Mouse (Mus musculus): Measurements from ENCODE around the gene Zic5. TPM values are rescaled to one million over a fixed set of nuclear protein-coding genes. Genes with fewer than 3 reads are reported as not detected.

The Zic5 gene
- polyA plus RNA-seq (2014; fragmentation: Nextera tagmentation; extraction: Ambion mirVana) = 0.16 TPM in 1 of 2 replicates, not detected in the other

- WGBS = under 1% methylated on average over 57 of the region's 62 CpGs
- no peak within 1 kb of the TSS for H3K9ac ChIP-seq (ENCODE audit: low read depth, low read length)
- ATAC-seq (replicated peaks; ENCODE audit: low FRiP score) = peak; percentile 16; the same call in 1 of the 2 replicates
These were observed at the start of gene Zic5 for GRCm38 (mm10) chr14:122464763-122465741. Gene Zic5 (minus strand): TSS chr14:122465677.

GRCm38 (mm10) chr14:122513511-122514036, 48.1 kb upstream of the Zic5 start:
- Histone ChIP-seq H3K4me1 (replicated peaks; ENCODE audit: control insufficient read depth, insufficient read depth, low read length) (no peaks in the 10 kb centered on the region), H3K4me3 (ENCODE audit: low read depth, low read length) (no peak overlapping the region), H3K9ac (ENCODE audit: low read depth, low read length) (no peak overlapping the region), H3K36me3 (ENCODE audit: control insufficient read depth, insufficient read depth, low read length) (no peaks in the 10 kb centered on the region), H3K27me3 (replicated peaks; ENCODE audit: control insufficient read depth, insufficient read depth, low read length) (no peaks in the 10 kb centered on the region), H3K9me3 (ENCODE audit: control insufficient read depth, low read length) (no peaks in the 10 kb centered on the region), H3K27ac (ENCODE audit: low read depth, low read length) (no peak overlapping the region), H3K4me2 (no peak overlapping the region)
- ATAC-seq (replicated peaks; ENCODE audit: low FRiP score) (no peak), DNase-seq (ENCODE audit: low spot score) (no peak)
- 55% methylated on average over 1 of the region's 1 CpGs for WGBS

More at GRCm38 (mm10) chr14:122464763-122465741, at the start of gene Zic5:
- H3K4me3 ChIP-seq (ENCODE audit: low read depth, low read length) = peak within 1 kb of the TSS; percentile 57
- DNase-seq (ENCODE audit: low spot score) = peak; percentile 55
- H3K27ac ChIP-seq (ENCODE audit: low read depth, low read length) = no peak within 1 kb of the TSS
- H3K4me2 ChIP-seq = peak within 1 kb of the TSS; percentile 84
- no peaks in the 10 kb centered on the region for H3K9me3 ChIP-seq (ENCODE audit: control insufficient read depth, low read length)
- H3K36me3 ChIP-seq (ENCODE audit: control insufficient read depth, insufficient read depth, low read length) = no peaks in the 10 kb centered on the region
- H3K27me3 ChIP-seq (replicated peaks; ENCODE audit: control insufficient read depth, insufficient read depth, low read length) = peaks cover 93% of the 10 kb centered on the region
- H3K4me1 ChIP-seq (replicated peaks; ENCODE audit: control insufficient read depth, insufficient read depth, low read length) = peaks cover 7% of the 10 kb centered on the region; the same call in 1 of the 2 replicates

GRCm38 (mm10) chr14:122511519-122511918, 46.0 kb upstream of the Zic5 start:
- ATAC-seq (replicated peaks; ENCODE audit: low FRiP score) (no peak), DNase-seq (ENCODE audit: low spot score) (no peak)
- Histone ChIP-seq H3K9ac (ENCODE audit: low read depth, low read length) (no peak overlapping the region), H3K27ac (ENCODE audit: low read depth, low read length) (no peak overlapping the region), H3K27me3 (replicated peaks; ENCODE audit: control insufficient read depth, insufficient read depth, low read length) (no peaks in the 10 kb centered on the region), H3K4me1 (replicated peaks; ENCODE audit: control insufficient read depth, insufficient read depth, low read length) (no peaks in the 10 kb centered on the region), H3K36me3 (ENCODE audit: control insufficient read depth, insufficient read depth, low read length) (no peaks in the 10 kb centered on the region), H3K4me2 (no peak overlapping the region), H3K4me3 (ENCODE audit: low read depth, low read length) (no peak overlapping the region), H3K9me3 (ENCODE audit: control insufficient read depth, low read length) (no peaks in the 10 kb centered on the region)
- 51% methylated on average over 3 of the region's 3 CpGs for WGBS

- ATAC-seq (replicated peaks; ENCODE audit: low FRiP score) = no peak
- no peak for DNase-seq (ENCODE audit: low spot score)
- no peaks in the 10 kb centered on the region for H3K4me1 ChIP-seq (replicated peaks; ENCODE audit: control insufficient read depth, insufficient read depth, low read length)
- H3K36me3 ChIP-seq (ENCODE audit: control insufficient read depth, insufficient read depth, low read length) = no peaks in the 10 kb centered on the region
- no peak overlapping the region for H3K9ac ChIP-seq (ENCODE audit: low read depth, low read length)
- 29% methylated on average over 2 of the region's 2 CpGs for WGBS
- no peak overlapping the region for H3K4me2 ChIP-seq
- no peak overlapping the region for H3K4me3 ChIP-seq (ENCODE audit: low read depth, low read length)
- no peaks in the 10 kb centered on the region for H3K27me3 ChIP-seq (replicated peaks; ENCODE audit: control insufficient read depth, insufficient read depth, low read length)
- H3K9me3 ChIP-seq (ENCODE audit: control insufficient read depth, low read length) = no peaks in the 10 kb centered on the region
- H3K27ac ChIP-seq (ENCODE audit: low read depth, low read length) = no peak overlapping the region
These were observed 43.6 kb upstream of the Zic5 start for GRCm38 (mm10) chr14:122509058-122509457.

GRCm38 (mm10) chr14:122492015-122492414, 26.5 kb upstream of the Zic5 start:
- Histone ChIP-seq H3K9me3 (ENCODE audit: control insufficient read depth, low read length) (no peaks in the 10 kb centered on the region), H3K27me3 (replicated peaks; ENCODE audit: control insufficient read depth, insufficient read depth, low read length) (peaks cover 54% of the 10 kb centered on the region), H3K4me3 (ENCODE audit: low read depth, low read length) (no peak overlapping the region), H3K9ac (ENCODE audit: low read depth, low read length) (no peak overlapping the region), H3K36me3 (ENCODE audit: control insufficient read depth, insufficient read depth, low read length) (no peaks in the 10 kb centered on the region), H3K4me2 (no peak overlapping the region), H3K27ac (ENCODE audit: low read depth, low read length) (no peak overlapping the region), H3K4me1 (replicated peaks; ENCODE audit: control insufficient read depth, insufficient read depth, low read length) (0 out of 2 replicates have a peak, but pooled peaks cover 2% of the 10 kb centered on the region)
- no peak for DNase-seq (ENCODE audit: low spot score)
- ATAC-seq (replicated peaks; ENCODE audit: low FRiP score) = no peak
- 62% methylated on average over 1 of the region's 1 CpGs for WGBS

GRCm38 (mm10) chr14:122491521-122491920, 26.0 kb upstream of the Zic5 start:
- H3K27ac ChIP-seq (ENCODE audit: low read depth, low read length) = no peak overlapping the region
- no peaks in the 10 kb centered on the region for H3K9me3 ChIP-seq (ENCODE audit: control insufficient read depth, low read length)
- H3K4me1 ChIP-seq (replicated peaks; ENCODE audit: control insufficient read depth, insufficient read depth, low read length) = 0 out of 2 replicates have a peak, but pooled peaks cover 2% of the 10 kb centered on the region
- no peak for ATAC-seq (replicated peaks; ENCODE audit: low FRiP score)
- DNase-seq (ENCODE audit: low spot score) = no peak
- WGBS = 69% methylated on average over 6 of the region's 6 CpGs
- no peak overlapping the region for H3K9ac ChIP-seq (ENCODE audit: low read depth, low read length)
- H3K27me3 ChIP-seq (replicated peaks; ENCODE audit: control insufficient read depth, insufficient read depth, low read length) = peaks cover 56% of the 10 kb centered on the region
- H3K4me2 ChIP-seq = no peak overlapping the region
- no peaks in the 10 kb centered on the region for H3K36me3 ChIP-seq (ENCODE audit: control insufficient read depth, insufficient read depth, low read length)
- H3K4me3 ChIP-seq (ENCODE audit: low read depth, low read length) = no peak overlapping the region

- DNase-seq (ENCODE audit: low spot score) (peak; percentile 37), ATAC-seq (replicated peaks; ENCODE audit: low FRiP score) (peak; percentile 63)
- Histone ChIP-seq H3K27me3 (replicated peaks; ENCODE audit: control insufficient read depth, insufficient read depth, low read length) (peaks cover 63% of the 10 kb centered on the region), H3K4me3 (ENCODE audit: low read depth, low read length) (peak within 1 kb of the TSS; percentile 28), H3K9me3 (ENCODE audit: control insufficient read depth, low read length) (no peaks in the 10 kb centered on the region), H3K9ac (ENCODE audit: low read depth, low read length) (no peak within 1 kb of the TSS), H3K4me2 (peak within 1 kb of the TSS; percentile 50), H3K27ac (ENCODE audit: low read depth, low read length) (no peak within 1 kb of the TSS), H3K36me3 (ENCODE audit: control insufficient read depth, insufficient read depth, low read length) (no peaks in the 10 kb centered on the region), H3K4me1 (replicated peaks; ENCODE audit: control insufficient read depth, insufficient read depth, low read length) (0 out of 2 replicates have a peak, but pooled peaks cover 2% of the 10 kb centered on the region)
- 2% methylated on average over 51 of the region's 51 CpGs for WGBS
These were observed 25.2 kb upstream of the Zic5 start, which contains the start of gene Gm10837 for GRCm38 (mm10) chr14:122490441-122491328. Gene Gm10837 (plus strand): TSS chr14:122490586.
